Mouse (Mus musculus): Measurements from ENCODE around the gene Rad51d. TPM values are rescaled to one million over a fixed set of nuclear protein-coding genes. Genes with fewer than 3 reads are reported as not detected.

Rad51d gene
- polyA plus RNA-seq, 1 experiment from 2014 or later: 8.3 TPM

GRCm38 (mm10) chr11:82865957-82866356, 24.5 kb downstream of the Rad51d start:
- H3K9me3 ChIP-seq (ENCODE audit: control insufficient read depth, low read length): no peaks in the 10 kb centered on the region
- 79% methylated on average over 10 of the region's 10 CpGs for WGBS
- H3K27ac ChIP-seq (replicated peaks): no peak overlapping the region
- H3K9ac ChIP-seq (ENCODE audit: low read length): no peak overlapping the region
- ATAC-seq (ENCODE audit: low FRiP score, low TSS enrichment) (no peak), DNase-seq (ENCODE audit: low spot score) (no peak)
- TF ChIP-seq EP300 (optimal IDR thresholded peaks at IDR 0.05) (no peak), CTCF (IDR thresholded peaks at IDR 0.05; ENCODE audit: low read depth) (no peak)
- H3K27me3 ChIP-seq (ENCODE audit: control insufficient read depth, insufficient read depth, low read length): no peaks in the 10 kb centered on the region
- H3K4me3 ChIP-seq (ENCODE audit: low read depth, low read length): no peak overlapping the region
- no peaks in the 10 kb centered on the region for H3K4me1 ChIP-seq (replicated peaks; ENCODE audit: control insufficient read depth, insufficient read depth)
- no peak overlapping the region for H3K4me2 ChIP-seq (replicated peaks; ENCODE audit: low read depth)
- no peaks in the 10 kb centered on the region for H3K36me3 ChIP-seq (ENCODE audit: control insufficient read depth, insufficient read depth, low read length)

GRCm38 (mm10) chr11:82863488-82863931, 26.9 kb downstream of the Rad51d start:
- WGBS: 32% methylated on average over 4 of the region's 4 CpGs
- Histone ChIP-seq H3K36me3 (ENCODE audit: control insufficient read depth, insufficient read depth, low read length) (no peaks in the 10 kb centered on the region), H3K27ac (replicated peaks) (peak overlapping the region; percentile 61), H3K9me3 (ENCODE audit: control insufficient read depth, low read length) (no peaks in the 10 kb centered on the region), H3K9ac (ENCODE audit: low read length) (no peak overlapping the region), H3K4me3 (ENCODE audit: low read depth, low read length) (no peak overlapping the region), H3K4me2 (replicated peaks; ENCODE audit: low read depth) (no peak overlapping the region), H3K27me3 (ENCODE audit: control insufficient read depth, insufficient read depth, low read length) (no peaks in the 10 kb centered on the region), H3K4me1 (replicated peaks; ENCODE audit: control insufficient read depth, insufficient read depth) (no peaks in the 10 kb centered on the region)
- peak; percentile 54 for DNase-seq (ENCODE audit: low spot score)
- ATAC-seq (ENCODE audit: low FRiP score, low TSS enrichment): peak; percentile 50; the same call in 1 of the 2 replicates
- TF ChIP-seq CTCF (IDR thresholded peaks at IDR 0.05; ENCODE audit: low read depth): no peak
- no peak for TF ChIP-seq EP300 (optimal IDR thresholded peaks at IDR 0.05)

GRCm38 (mm10) chr11:82863059-82863458, 27.4 kb downstream of the Rad51d start:
- H3K36me3 ChIP-seq (ENCODE audit: control insufficient read depth, insufficient read depth, low read length): no peaks in the 10 kb centered on the region
- no peak for DNase-seq (ENCODE audit: low spot score)
- TF ChIP-seq CTCF (IDR thresholded peaks at IDR 0.05; ENCODE audit: low read depth) (no peak), EP300 (optimal IDR thresholded peaks at IDR 0.05) (no peak)
- no peak overlapping the region for H3K4me3 ChIP-seq (ENCODE audit: low read depth, low read length)
- 61% methylated on average over 2 of the region's 2 CpGs for WGBS
- ATAC-seq (ENCODE audit: low FRiP score, low TSS enrichment): no peak
- no peaks in the 10 kb centered on the region for H3K9me3 ChIP-seq (ENCODE audit: control insufficient read depth, low read length)
- H3K27ac ChIP-seq (replicated peaks): no peak overlapping the region
- no peak overlapping the region for H3K4me2 ChIP-seq (replicated peaks; ENCODE audit: low read depth)
- H3K4me1 ChIP-seq (replicated peaks; ENCODE audit: control insufficient read depth, insufficient read depth): no peaks in the 10 kb centered on the region
- H3K9ac ChIP-seq (ENCODE audit: low read length): no peak overlapping the region
- H3K27me3 ChIP-seq (ENCODE audit: control insufficient read depth, insufficient read depth, low read length): no peaks in the 10 kb centered on the region

GRCm38 (mm10) chr11:82862638-82863037, 27.8 kb downstream of the Rad51d start:
- no peaks in the 10 kb centered on the region for H3K4me1 ChIP-seq (replicated peaks; ENCODE audit: control insufficient read depth, insufficient read depth)
- WGBS: 80% methylated on average over 9 of the region's 9 CpGs
- DNase-seq (ENCODE audit: low spot score): no peak
- no peak overlapping the region for H3K27ac ChIP-seq (replicated peaks)
- no peaks in the 10 kb centered on the region for H3K27me3 ChIP-seq (ENCODE audit: control insufficient read depth, insufficient read depth, low read length)
- no peak overlapping the region for H3K4me2 ChIP-seq (replicated peaks; ENCODE audit: low read depth)
- no peaks in the 10 kb centered on the region for H3K36me3 ChIP-seq (ENCODE audit: control insufficient read depth, insufficient read depth, low read length)
- no peaks in the 10 kb centered on the region for H3K9me3 ChIP-seq (ENCODE audit: control insufficient read depth, low read length)
- H3K4me3 ChIP-seq (ENCODE audit: low read depth, low read length): no peak overlapping the region
- no peak overlapping the region for H3K9ac ChIP-seq (ENCODE audit: low read length)
- no peak for ATAC-seq (ENCODE audit: low FRiP score, low TSS enrichment)
- TF ChIP-seq EP300 (optimal IDR thresholded peaks at IDR 0.05): no peak
- no peak for TF ChIP-seq CTCF (IDR thresholded peaks at IDR 0.05; ENCODE audit: low read depth)

GRCm38 (mm10) chr11:82861558-82861957, 28.9 kb downstream of the Rad51d start:
- peak overlapping the region; percentile 66 for H3K27ac ChIP-seq (replicated peaks)
- no peaks in the 10 kb centered on the region for H3K4me1 ChIP-seq (replicated peaks; ENCODE audit: control insufficient read depth, insufficient read depth)
- no peaks in the 10 kb centered on the region for H3K36me3 ChIP-seq (ENCODE audit: control insufficient read depth, insufficient read depth, low read length)
- peak; percentile 77 for DNase-seq (ENCODE audit: low spot score)
- ATAC-seq (ENCODE audit: low FRiP score, low TSS enrichment): peak; percentile 90
- H3K27me3 ChIP-seq (ENCODE audit: control insufficient read depth, insufficient read depth, low read length): no peaks in the 10 kb centered on the region
- WGBS: 39% methylated on average over 8 of the region's 8 CpGs
- H3K4me3 ChIP-seq (ENCODE audit: low read depth, low read length): no peak overlapping the region
- no peak overlapping the region for H3K9ac ChIP-seq (ENCODE audit: low read length)
- TF ChIP-seq CTCF (IDR thresholded peaks at IDR 0.05; ENCODE audit: low read depth) (no peak), EP300 (optimal IDR thresholded peaks at IDR 0.05) (no peak)
- no peak overlapping the region for H3K4me2 ChIP-seq (replicated peaks; ENCODE audit: low read depth)
- no peaks in the 10 kb centered on the region for H3K9me3 ChIP-seq (ENCODE audit: control insufficient read depth, low read length)

- TF ChIP-seq EP300 (optimal IDR thresholded peaks at IDR 0.05): no peak
- Histone ChIP-seq H3K36me3 (ENCODE audit: control insufficient read depth, insufficient read depth, low read length) (no peaks in the 10 kb centered on the region), H3K4me2 (replicated peaks; ENCODE audit: low read depth) (no peak overlapping the region), H3K4me1 (replicated peaks; ENCODE audit: control insufficient read depth, insufficient read depth) (peaks cover 3% of the 10 kb centered on the region; the same call in 1 of the 2 replicates), H3K27me3 (ENCODE audit: control insufficient read depth, insufficient read depth, low read length) (no peaks in the 10 kb centered on the region), H3K9ac (ENCODE audit: low read length) (no peak overlapping the region), H3K9me3 (ENCODE audit: control insufficient read depth, low read length) (no peaks in the 10 kb centered on the region), H3K4me3 (ENCODE audit: low read depth, low read length) (no peak overlapping the region), H3K27ac (replicated peaks) (peak overlapping the region; percentile 63)
- ATAC-seq (ENCODE audit: low FRiP score, low TSS enrichment): peak; percentile 83
- DNase-seq (ENCODE audit: low spot score): peak; percentile 61
- 78% methylated on average over 6 of the region's 6 CpGs for WGBS
These were observed 29.7 kb downstream of the Rad51d start for GRCm38 (mm10) chr11:82860759-82861158.
